Mouse (Mus musculus) c-Kit-positive CD71-positive TER-119-negative erythroid progenitor cells, embryonic 14.5 days (primary cell): ENCODE data around the gene Islr2.

ENCODE experiments used
- DNase-seq: peaks from one replicate; pipeline ENCODE4 v3.0.0-alpha.2; 2013; ENCODE audit warnings: low read depth

Islr2 gene

GRCm38 (mm10) chr9:58196610-58197567 is 7.2 kb downstream of the Islr2 start:
- DNase-seq: no peak

DNA sequence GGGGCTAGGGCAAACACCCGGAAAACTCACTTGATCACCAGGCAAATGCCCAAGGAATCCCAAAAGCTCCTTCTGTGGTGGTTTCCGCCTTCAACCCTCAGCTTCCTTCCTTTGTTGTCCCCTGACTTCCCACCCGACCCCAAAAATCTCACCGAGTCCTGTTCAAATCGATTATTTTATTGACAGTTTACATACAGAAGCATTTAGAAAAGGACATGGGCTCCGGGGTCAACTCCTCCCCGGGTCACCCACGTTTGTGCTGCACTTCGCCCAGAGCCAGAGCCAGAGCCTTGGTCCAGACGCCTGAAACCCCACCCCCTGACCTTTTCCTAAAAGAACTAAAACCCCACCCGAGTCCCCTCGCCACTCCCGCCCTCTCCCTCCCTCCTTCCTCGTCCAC is 8.0 kb downstream of the Islr2 start:
- no peak for DNase-seq

DNA sequence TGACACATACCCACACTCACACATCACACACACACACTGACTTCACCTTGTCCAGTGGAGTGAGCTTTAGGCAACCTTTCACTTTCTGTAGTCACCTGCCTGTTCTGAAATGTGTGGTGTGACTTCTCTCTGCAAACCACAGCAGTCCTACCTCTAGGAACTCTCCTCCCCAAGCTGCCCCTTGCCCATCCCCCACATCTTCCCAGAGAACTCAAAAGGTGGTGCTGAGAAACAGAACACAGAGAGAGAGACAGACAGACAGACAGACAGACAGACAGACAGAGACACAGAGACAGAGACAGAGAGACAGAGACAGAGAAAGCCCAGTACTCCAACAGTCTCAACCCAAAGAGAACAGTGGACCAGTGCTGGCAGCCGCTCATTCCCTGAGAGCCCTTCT is 8.4 kb downstream of the Islr2 start:
- no peak for DNase-seq

DNA sequence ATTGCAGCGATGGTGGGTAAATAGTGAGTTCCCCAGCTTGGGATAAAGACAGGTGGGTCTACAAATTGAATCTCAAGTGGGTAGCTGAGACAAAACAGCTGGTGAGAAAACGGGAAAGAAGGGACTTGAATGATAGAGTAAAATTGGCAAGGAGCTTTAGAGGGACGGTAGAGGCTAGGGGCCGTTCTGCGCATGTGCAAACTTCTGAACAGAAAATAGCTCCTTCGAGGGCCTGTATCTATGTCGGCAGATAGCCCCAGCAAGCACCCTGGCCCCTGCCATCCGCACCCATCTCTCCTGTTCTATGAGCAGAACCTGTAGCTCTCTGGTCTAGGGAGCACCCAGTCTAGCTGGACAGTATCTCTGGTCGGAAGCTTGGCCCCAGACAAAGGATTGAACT is 9.9 kb downstream of the Islr2 start:
- no peak for DNase-seq

DNA sequence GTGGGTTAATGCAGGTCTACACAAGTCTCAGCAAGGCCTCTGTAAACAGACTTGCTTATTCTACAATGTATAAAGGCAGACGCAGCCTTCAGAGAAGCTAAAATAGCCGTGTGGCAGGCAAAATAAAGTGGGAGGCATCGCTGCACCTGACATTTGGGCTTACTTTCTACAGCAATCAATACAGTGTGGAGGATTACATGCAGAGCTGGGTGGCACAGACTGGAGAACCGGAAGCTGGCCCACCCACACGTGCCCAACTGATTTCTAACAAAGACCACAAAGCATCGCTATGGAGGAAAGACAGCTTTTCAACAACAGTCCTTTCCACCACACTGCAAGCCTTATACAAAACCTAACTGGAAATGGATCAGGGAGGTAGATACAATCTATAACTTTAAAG is 19.7 kb downstream of the Islr2 start:
- DNase-seq: no peak

- no peak for DNase-seq
Measured at GRCm38 (mm10) chr9:58179390-58179789, 24.7 kb downstream of the Islr2 start.

GRCm38 (mm10) chr9:58177165-58177564 is 27.0 kb downstream of the Islr2 start:
- no peak for DNase-seq

- no peak for DNase-seq
Measured at GRCm38 (mm10) chr9:58175745-58176487, 28.2 kb downstream of the Islr2 start.

GRCm38 (mm10) chr9:58174818-58175251 is 29.3 kb downstream of the Islr2 start:
- DNase-seq: no peak

DNA sequence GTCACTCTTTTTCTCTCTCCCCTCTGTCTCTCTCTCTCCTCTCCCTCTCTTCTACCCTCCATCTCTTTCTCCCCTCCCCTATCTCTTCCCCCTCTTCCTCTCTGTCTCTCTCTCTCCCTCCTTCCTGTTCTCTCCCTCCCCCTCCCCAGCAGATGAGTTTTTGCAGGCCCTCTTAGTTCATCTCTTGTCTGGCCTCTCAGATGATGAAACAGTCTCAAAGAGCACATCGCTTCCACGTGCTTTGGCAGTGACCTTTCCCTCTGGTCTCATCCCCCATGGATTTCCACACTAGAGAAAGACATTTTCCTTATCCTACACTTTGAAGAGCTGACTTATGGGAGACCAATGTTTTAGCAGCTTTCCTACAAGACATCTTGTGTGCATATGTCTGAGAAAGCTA is 31.3 kb downstream of the Islr2 start:
- no peak for DNase-seq

DNA sequence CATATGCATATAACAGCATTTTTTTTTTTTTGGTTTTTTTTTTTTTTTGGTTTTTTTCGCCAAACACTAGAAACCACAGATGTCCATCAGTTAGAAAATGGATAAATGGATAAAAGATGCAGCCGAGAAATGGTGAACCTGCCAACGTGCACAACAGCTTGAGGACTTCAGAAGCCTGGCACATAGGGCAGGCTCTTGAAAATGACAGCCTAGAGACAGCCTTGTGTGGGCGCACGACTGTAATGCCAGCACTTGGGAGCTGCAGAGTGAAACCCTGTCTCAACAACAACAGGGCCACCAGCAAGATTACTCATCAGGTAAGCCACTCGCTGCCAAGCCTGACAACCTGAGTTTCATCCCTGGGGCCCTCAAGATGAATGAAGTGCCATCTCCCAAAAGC is 34.7 kb downstream of the Islr2 start:
- no peak for DNase-seq

DNA sequence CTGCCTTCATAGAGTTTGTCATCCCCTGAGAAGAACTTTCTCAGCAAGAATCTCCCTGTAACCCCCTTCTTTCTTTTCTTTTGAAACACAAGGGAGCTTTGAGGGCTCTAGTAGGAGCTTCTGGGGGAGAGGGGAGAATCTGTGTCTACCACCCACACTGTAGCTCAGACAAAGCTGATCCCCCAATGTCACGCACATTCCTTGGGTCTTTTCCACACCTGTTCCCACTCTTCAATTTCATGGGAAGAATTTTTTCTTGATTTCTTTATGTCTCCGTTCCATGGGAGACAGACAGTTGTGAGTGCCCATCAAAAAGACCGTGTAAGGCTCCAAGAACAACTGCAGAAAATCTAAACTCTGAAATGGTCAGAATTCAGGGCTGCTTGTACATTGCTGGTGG is 35.2 kb downstream of the Islr2 start:
- DNase-seq: no peak

- DNase-seq: no peak
Measured at GRCm38 (mm10) chr9:58165779-58166178, 38.3 kb downstream of the Islr2 start.

DNA sequence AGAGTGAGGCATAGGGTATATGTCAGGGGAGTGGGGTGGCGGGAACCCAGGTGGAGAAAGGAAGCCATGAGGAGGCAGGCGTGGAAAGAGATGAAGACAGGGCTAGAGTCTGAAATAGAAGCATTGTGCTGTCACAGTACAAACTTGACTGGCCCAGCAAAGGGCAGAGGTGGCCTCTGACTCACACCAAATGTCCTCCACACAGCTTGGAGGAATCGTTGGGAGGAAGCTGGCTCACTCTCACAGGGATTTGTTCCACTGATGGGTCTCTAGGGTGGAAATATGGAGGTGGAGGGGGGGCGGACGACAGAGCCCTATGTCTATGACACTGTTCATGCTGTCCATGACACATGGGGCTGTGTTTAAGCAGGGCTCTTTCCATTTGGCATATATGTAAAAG is 41.0 kb downstream of the Islr2 start:
- DNase-seq: no peak

DNA sequence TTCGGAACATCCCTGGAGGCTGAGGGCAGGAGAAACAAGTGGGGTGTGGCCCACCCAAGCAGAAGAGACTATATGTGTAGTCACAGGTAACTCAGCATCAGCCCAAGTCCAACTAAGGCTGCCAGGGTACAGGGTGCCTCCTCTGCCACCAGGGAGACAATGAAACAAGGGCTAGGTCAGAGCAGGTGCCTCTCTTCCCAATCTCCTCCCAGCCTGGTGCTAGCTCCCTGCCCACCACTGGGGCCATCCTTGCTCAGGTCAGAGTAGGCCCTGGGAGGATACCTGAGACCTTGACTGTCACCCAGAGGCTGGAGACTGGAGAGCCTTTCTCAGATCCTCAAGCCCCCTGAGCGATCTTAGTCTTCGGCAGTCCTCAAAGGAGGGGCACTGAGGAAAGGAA is 41.9 kb downstream of the Islr2 start:
- no peak for DNase-seq

DNA sequence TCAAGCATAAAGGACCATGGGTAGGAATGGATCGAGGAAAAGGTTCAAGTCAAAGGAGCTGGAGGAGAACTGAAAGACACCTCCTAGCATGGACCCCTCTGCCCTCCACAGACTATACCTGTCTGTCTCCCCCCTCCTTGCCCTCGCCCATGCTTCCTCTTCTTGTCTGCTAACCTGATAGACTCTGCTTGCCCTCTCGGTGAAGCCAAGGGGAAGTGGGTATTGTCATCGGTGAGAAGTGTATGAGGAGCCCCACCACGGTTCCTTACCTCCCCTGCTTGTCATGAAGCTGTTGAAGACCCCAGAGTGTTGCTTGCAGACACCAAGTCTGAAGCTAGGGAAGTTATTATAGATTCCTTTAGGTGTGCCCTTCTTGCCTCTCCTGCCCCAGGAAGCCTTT is 43.8 kb downstream of the Islr2 start:
- DNase-seq: no peak

DNA sequence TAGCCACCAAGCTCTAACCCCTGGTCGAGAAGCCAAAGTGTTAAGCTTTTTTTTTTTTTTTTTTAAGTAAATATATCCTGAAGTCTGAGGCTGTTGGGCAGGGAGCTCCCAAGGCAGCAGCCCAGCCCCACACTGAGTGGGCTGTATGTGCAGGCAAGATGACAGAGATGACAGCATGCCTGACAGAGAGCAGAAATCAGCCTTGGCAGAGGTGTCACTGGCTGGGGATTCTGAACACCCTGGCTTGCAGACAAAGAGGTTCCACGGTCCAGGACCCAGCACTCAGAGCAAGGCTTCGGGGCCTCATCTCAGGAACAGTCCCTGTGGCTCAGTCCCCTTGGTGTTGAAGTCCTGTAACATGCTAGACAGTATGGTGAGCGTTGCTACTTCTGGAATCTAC is 44.3 kb downstream of the Islr2 start:
- no peak for DNase-seq

- no peak for DNase-seq
Measured at GRCm38 (mm10) chr9:58158541-58159311, 45.4 kb downstream of the Islr2 start.

DNA sequence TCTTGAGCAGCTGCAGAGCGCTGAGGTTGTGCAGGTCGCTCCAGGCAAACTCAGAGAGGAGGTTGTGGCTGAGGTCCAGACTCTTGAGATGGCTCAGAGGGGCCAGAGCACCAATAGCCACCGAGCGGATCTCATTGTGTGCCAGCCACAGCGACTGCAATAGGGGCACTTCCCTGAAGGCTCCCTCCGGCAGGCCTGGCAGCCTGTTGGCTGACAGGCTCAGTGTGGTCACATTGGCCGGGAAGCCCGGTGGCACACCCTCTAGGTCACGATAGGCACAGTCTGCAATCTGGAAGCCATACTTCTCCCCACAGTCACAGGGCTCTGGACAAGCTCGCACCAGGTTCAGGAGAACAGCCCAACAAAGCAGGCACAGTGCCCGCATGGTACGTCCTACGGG is 46.3 kb downstream of the Islr2 start:
- no peak for DNase-seq

- no peak for DNase-seq
Measured at GRCm38 (mm10) chr9:58156819-58157560, 47.1 kb downstream of the Islr2 start.

- no peak for DNase-seq
Measured at GRCm38 (mm10) chr9:58155366-58155765, 48.8 kb downstream of the Islr2 start.

GRCm38 (mm10) chr9:58153095-58153494 is 51.0 kb downstream of the Islr2 start:
- no peak for DNase-seq
